Mouse (Mus musculus): ENCODE measurements around the gene Krtcap2.
A peak's percentile ranks its signal among the peaks of the same experiment; 100 is the strongest.

Krtcap2 gene

DNA sequence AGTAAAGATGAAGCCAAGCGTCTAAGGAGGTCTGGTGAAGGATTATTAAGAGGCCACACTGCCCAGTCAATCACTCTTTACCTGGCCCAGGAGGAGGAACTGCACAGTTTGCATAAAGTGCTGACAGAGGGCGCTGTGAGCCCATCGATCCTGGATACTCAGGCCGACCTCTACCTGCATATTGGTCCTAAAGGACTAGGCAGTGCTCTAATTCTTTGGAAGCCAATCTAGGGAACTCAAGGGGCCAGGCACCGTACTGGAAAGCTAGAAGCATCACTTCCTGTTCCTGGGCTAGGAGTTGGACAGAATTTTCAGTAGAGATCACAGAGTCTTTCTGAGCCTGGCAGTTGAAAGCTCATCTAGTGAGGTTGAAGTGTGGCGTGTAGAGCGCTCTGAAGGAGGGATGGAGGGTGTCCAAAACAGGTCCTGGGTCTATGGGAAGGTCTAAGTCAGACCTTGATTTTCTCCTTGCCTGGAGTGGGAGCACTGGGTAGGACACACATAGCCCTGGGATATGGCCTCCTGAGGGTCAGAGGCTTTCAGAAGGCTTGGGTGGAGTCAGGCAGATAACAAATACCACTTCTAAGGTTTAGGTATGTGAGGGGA lies 4.8 kb downstream of the Krtcap2 start:
- peak; percentile 79 to 80 for DNase-seq

DNA sequence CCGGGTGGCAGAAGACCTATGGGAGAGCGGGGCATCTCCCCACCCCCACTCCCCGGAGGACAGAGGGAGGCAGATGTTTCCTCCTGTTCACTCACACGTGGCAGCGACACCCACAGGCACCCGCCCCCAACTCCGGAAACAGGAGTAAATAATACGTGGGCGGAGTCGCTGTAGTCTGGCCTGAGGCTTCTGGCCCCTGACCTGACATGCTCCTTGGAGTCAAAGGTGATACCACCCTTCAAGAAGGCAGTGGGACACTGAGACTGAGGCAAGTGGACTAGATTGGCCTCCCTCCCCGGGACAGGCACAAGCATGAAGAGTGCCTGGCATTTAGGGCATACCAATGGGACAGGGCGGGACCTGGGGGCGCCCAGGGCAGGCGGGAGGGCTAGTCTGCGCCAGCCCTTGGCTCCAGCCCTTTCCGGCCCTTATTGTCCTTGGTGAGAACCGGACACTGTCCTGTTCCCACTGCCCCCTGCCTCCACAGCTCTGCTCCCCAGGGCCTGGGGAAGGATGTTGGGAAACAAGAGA lies 5.7 kb downstream of the Krtcap2 start:
- DNase-seq, result peak; percentile 77 to 78

DNA sequence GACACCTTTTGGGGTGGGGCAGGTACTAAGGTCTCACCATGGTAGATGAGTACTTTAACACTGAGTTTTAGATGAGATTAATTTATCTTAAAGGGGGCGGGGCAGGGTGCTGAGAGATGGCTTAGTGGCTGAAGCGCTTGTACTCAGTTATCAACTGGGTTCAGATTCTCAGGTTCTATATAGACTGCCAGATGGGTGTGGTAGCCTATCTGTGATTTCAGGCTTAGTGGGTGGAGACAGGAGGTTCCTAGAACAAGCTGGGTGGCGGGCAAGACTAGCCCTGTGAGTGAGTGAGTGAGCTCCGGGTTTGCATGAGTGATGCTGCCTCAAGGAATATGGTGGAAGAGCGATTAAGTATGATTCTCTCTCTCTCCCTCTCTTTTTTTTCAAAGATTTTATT lies 9.2 kb downstream of the Krtcap2 start:
- no peak for DNase-seq

DNA sequence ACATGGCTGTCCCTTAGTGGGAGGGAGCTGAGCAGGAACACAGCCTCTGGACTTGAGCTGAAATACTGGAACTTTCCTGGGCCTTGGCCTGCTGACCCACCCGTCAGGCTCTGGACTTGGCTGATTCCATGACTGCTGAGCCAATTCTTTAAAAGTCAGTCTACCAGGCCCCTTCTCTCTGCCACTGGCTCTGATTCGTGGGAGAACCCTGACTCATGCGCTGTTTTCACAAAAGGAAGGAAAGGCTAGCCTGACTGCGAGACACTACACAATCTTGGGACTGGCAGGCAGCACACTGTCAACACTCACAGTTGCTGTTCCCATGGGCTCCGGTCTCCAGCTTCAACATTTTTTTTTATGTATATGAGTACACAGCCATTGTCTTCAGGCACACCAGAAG lies 10.4 kb downstream of the Krtcap2 start:
- no peak for DNase-seq

DNA sequence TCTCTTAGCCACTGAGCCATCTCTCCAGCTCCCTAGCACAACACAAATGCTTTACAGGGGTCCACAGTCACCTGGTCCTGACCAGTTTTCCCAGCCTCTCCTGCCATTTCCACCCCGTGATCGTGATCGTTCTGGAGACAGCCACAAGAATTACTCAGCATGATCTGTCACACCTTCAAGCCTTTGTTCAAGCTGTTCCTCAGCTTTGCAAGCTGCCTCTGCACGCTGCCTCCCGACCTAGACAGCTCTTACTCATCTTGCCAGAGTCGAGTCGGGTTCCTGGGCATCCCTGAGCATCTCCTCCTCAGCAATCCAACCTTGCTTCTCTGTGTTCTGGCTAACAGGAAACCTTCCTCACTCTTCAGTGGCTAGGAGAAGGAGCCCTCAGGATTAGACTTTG lies 13.3 kb downstream of the Krtcap2 start, which contains the start of gene Dpm3:
Gene Dpm3, plus strand, starts transcription at position 283 of the 400 bp plus-strand sequence.
- no peak for DNase-seq

DNA sequence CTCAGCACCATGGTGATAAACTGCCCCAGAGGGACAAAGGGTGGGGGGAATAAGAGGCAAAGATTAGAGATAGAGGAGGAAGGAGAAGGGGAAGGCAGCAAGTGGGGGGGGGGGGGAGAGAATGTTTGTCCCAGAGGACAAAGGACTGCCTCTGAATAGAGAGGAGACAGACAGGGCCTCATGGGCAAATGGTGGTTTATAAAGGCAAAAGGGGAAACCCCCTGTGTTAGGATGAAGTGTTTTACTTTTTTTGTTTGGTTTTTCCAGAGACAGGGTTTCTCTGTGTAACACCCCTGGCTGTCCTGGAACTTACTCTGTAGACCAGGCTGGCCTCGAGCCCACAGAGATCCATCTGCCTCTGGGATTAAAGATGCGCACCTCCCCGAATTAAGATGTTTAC lies 14.4 kb downstream of the Krtcap2 start:
- DNase-seq, result no peak

DNA sequence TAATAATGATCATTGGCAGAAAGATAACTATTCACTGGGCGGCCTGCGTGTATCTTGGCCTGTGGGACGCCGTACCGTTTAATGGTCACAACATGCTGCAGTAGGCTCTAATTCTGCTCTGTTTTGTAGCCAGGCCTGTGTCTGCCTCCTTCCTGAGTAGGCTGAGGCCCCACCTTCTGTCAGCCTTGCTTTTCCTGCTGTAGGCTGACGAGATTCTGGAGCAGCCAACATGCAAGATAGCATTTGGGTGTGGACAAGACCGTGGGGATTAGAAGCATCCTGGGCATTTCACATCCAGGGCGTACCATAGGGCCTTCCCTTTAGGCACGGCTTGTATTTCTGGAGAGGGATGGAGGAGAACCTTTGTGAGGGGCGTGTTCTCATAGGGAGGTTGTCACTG lies 16.7 kb downstream of the Krtcap2 start:
- DNase-seq, result no peak

DNA sequence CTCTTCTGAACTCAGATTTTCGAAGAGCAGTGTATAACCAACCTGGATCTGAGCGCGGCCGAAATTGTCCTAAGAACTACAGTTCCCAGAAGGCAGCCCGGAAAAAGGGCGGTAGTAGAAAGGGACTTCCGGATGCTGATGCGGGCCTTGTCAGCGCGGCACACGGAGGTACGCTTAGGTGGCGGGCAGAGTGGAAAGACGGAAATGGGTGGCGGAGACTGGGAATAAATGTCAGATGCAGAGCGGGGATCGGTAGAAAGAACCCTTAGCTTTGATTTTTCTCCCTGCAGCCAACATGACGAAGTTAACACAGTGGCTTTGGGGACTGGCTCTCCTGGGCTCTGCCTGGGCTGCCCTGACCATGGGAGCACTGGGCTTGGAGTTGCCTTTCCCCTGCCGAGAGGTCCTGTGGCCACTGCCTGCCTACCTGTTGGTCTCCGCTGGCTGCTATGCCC lies 20.7 kb downstream of the Krtcap2 start:
- DNase-seq, result peak; percentile 76 to 78

DNA sequence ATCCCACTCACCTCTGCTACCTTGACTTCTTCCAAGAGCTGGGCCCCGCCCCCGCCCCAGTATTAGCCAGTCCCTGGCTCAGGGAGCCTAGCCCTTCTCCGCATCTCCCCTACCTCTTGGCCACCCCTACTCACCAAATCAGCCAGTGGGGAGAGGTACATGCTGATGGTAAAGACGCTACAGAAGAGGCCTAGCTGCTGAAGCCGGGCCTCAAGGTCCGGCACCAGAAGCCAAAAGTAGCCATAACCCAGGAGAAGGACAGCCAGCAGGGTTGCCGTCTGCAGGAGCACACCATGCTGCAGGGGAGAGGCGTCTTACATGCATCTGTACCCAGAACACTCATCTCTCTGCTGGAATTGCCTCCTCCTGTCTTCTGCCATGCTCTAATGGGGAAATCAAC lies 23.1 kb downstream of the Krtcap2 start:
- no peak for DNase-seq

DNA sequence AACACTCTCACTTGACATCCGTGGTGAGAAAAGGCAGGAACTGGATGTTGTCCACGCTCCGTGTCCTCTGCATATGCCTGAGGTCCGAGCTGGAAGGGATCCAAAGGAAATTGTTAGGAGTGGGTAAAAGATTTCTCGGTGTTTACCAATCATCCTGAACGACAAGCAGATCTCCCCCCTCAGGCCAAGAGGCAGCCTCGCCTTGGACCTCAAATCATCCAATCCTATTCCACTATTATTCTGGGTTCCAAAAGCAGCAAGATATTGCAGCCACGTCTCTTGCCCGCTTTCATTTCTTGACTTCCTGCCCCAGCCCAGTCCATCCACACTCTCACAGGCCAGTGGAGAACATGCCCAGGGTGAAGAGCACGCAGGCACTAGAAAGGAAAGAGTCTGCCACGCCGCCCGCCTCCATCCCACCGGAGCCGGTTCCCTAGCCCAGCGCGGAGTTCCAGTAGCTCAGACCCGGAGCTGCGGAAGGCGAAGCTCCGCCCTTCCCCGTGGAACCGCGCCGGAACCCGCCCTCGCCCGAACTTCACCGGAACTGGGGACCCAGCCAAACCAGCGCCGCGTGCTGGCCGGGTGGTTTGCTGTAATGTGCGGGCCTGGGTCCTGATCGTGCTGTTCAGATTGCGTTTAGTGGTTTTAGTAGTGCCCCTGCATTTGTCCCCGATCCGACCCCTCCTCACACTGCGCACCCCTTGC lies 24.4 kb downstream of the Krtcap2 start, which contains the start of gene Slc50a1:
Gene Slc50a1, minus strand, starts transcription at position 520 of the 705 bp plus-strand sequence.
- DNase-seq, result peak; percentile 73 to 74

DNA sequence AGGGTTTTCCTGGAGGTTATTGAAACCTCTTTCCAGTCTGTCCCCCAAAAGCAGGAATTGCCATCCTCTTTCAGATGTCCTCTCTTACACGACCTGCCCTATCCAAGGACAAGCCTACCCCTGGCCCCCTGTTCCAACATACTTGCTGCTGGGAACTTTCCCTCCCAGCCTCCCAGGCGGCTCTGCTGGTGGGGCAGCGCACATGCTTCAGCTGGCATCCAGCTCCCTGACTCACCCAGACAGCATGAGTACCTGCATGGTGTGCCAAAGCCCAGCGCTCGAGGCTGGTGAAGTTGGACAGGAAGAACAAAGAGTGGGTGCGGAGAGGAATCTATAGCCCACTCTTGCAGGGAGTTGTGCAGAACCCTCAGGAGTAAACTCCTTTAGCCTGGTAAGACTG lies 25.1 kb downstream of the Krtcap2 start:
- DNase-seq, result peak in 1 of 2 experiments; percentile 12

DNA sequence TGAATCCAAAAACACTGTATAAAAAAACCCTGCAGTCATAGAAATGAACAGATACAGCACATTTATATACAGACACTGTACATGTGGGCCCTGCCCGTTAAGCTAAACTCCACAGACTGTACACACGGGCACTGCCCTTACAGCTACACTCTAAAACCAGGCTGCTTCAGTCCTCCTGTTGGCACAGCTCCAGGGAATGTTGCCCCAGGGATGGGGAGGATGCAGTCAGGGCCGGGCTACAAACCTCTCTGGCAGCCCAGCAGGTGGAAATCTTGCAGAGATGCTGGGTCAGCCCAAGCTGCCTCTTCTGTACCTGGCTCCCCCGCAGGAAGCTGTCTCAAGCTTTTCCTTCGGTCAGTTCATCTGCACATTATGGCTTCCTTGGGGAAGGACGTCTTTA lies 26.0 kb downstream of the Krtcap2 start:
- no peak for DNase-seq

DNA sequence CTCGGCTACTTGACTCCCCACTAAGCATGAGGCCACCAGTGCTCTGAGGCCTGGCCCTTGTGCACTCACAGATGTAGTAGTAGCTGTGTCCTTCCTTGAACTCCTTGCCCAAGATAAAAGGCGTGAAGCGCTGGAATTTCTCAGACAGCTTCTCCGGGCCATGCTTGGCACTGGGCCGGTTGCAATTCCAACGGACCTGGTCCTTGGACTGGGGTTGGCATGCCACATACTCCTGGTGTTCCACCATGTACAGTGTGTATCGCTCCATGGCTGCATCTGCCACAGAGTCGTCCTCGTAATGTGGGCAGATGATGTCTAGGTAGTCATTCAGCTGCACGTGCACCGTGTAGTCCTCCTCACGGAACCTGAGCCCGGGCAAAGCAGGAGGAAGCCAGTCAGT lies 30.3 kb downstream of the Krtcap2 start:
- DNase-seq, result no peak

DNA sequence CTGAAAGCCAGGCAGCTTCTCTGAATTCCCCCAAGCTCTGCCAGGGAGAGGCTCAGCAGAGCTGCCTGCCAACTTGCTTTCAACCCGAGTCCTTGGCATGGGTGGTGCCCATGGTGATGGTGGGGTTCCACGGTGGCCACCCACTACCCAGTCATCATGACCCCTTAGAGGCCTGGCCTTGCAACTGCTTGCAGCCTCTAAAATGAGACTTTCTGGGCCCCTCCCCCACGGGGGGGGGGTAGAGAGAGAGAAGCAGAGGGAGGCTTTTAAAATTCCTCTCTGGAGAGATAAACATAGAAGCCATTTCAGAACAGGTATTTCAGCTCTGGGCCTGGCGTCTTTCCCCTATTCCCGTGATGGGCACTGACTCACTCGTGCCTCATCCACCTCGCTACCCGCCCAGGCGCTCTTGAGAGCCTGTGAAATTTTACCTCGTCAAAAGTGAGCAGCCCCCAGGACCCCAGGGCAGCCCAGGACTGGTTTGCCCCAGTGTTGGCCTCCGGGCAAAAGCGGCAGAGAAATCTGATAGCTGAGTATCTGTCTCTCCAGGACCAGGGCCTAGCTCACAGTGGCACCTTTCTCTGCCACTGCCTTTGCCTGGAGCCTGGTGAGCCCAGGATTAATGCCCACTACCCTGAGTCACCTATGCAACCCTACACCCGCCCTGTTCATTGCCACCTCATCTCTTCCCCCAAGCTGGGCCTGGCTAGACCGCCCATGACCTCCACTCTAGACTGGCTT lies 31.7 kb downstream of the Krtcap2 start:
- DNase-seq, result no peak

DNA sequence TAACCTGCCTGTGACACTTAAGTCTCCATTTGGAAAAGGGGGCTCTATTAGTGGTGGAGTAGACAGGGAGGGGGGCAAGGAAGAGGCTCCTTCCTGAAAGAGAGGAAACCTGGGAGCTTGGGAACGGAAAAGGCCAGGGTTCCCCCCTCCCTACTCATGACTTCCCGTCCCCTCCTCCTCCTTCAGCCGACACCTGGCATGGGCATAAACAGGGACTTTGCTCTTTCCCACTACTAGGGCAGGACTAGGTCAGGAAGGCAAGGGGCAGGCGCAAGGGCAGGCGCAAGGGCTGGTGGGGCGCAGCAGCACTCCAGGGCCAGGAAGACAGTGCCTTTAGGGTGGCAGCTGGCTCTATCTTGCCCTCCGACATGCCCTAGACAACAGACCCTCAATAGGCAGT lies 32.3 kb downstream of the Krtcap2 start:
- DNase-seq, result no peak

DNA sequence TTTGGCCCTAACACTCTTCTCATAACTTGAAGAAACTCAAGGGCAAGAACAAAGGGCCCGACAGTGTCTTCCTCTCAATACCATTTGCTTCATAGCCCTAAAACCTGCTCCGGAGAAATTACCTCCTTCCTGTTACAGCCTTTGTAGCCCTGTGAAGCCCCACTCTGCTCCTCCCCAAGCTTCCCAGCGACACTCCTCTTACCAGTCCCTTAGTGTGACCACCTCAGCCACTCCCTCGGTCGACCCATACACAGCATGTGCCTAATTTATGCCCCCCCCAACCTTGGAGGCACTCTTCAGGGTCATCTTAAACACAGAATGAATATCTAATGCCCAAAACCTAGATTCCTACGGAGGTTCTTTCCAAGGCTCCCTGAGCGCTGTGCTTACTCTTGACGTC lies 32.9 kb downstream of the Krtcap2 start:
- DNase-seq, result no peak

DNA sequence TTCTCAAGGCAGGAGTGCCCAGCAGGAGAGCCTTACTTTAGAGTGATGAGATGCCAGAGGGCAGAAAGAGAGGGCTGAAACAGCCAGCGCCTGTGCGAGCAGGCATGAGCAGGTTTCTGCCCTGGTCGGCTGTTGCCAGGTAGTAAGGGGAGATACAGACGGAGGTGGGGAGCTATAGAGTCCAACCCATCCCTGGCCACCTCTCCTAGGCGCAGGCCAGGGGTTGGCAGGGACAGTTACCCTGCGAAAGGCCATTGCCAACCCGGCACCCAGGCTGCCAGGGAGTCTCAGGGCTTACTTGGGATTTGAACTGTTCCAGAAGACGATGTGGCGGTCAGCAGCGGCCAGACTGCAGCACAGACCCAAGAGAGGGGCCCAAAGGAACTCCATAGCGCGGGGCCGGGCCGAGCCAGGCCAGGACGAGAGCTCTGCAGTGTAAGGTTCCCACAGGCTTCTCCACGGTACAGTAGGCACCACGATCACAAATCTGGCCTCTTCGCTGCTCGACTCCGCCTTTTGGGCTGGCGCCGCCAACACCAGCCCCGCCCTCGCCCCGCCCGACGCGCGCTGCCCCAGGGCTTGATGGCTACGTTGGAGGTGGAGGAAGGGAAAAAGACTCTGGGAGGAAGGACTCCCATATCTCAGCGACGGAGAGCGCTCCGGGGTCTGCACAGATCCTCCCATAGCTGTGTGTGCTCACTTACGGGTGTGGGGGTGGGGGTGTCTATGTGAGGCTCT lies 33.6 kb downstream of the Krtcap2 start:
- DNase-seq, result peak; percentile 67 to 68

DNA sequence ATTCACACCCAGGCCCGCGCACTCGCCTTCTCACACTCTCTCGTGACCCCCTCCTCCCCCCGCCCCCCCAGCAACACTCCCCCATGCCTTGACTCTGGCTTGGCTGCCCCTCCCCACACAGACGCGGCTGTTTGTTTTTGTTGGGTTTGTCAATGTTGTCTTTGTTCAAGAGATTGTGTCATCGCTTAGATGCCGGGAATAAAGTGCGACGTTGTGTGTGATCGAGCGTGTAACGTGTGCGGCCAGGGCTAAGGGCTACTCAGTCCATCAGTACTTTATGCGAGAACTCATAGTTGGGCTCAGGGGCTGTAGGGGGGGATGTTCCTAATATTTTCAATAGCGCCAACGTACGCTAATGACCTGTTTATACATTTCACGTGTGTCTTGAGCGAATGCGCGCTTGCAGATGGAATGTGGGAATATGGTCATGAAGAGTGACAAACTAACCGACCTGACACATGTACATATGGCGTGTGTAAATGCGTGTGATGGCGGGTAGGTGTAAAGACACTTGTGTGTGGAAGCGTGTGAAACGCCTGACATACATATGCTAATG lies 34.4 kb downstream of the Krtcap2 start:
- peak; percentile 22 to 35 for DNase-seq

DNA sequence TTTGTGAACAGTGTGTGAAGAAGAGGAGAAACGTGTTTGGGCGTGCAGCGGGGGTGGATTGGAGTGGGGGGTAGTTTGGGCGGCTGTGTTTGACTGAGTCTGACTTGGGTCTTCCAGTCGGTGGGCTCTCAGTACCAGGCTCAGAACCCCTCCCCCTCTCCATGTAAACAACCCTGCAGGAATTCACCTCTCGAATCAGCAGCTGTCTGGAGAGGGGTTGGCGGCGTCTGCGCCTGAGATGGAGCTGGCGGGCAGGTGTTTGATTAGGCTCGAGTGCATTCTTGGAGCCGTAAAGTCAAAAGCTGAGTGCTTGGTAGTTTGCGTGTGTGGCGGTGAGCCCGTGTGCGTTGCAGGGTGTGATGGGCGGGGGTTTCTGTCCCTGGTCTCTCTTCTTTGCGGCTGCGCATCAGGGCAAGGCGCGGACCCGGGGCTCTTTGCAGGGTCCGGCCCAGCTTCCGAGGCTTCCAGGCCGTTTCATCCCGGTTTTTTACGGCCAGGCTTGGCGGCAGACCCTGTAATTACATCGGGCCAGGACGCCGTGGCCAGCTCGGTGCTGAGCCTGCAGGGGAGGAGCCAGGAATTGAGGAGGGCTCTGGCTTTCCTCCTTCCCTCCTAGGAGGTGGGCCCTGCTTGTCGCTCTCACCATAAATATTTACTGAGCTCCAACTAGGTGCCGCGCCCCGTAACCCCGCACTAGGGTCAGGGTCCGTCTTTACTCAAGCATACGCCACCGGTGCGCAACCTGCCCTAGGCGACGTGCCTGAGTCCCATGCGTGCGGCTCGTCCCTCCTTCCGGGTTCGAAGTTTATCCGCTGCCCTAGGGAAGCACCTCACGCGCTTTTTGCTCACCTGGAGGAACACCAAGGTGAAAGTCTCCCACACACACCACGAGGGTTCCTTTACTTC lies 35.1 kb downstream of the Krtcap2 start, which contains the start of gene Efna1:
Gene Efna1, minus strand, starts transcription at position 537 of the 906 bp plus-strand sequence.
- peak; percentile 28 to 36 for DNase-seq

DNA sequence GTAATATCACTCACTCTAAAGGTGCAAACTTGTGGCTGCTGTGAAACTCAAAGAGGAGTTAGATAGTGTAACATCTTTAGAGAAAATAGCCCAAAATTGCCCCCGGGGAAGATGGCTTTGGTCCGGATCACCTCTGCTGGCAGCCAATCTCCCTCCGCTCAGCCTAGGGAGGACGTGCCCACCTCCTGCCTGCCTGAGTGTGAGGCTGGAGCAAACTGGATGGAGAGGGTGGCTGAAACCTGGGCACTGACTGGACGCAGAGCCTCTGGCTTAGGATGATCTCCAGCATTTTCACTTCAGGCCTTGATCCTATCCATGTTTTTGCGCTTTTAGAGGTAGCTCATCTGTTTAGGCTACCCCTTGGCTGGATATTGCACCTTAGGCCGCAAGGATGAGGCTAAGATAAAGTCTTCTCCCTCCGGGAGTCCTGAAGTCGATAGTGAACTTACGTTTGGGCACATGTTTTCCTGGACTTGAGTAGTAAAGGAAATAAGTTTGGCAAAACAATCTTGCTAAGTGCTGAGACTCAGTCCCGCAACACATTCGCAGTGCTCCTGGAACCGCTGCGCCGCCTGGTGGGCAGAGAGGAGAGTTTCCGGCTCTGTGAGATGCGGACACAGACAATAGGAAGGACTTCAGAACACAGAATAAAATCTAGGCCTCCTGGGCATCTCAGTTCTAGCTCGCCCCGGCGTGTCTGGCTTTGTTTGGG lies 36.0 kb downstream of the Krtcap2 start:
- DNase-seq, result peak; percentile 91 to 92

DNA sequence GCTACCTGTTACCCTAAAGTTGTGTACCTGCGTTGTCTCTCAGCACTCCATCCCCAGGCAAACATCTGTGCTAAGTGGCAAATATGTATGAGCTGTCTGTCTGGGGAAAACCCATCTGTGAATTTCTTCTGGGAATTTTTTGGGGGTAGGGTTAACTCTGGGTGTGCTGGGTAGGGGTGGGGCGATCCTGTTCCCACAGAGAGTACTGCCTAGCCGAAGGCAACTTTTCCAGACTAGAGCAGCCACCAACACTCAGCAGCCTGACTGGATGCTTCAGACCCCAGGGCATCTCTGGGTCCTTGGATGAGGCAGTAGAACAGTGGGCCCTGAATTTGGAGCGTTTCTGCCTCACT lies 36.5 kb downstream of the Krtcap2 start:
- DNase-seq, result no peak

All from B cell, adult 2 months (primary cell).